Mouse (Mus musculus) stomach, postnatal 0 days (tissue): ENCODE measurements around the gene Gzmg. TPM values are rescaled to one million over a fixed set of nuclear protein-coding genes. Genes with fewer than 3 reads are reported as not detected.
"Not testable (repeated sequence)": the region's sequence is repeated elsewhere in the genome, so short reads cannot be mapped to it uniquely, and the experiment has no call there.

Source experiments
- ATAC-seq: fragments of 200-750 bp; cut with Nextera tagmentation; 2 replicates; pipeline ENCODE4 v1.8.0; 2017; ENCODE audit not compliant: low FRiP score, low TSS enrichment
- DNase-seq: peaks from one replicate; pipeline ENCODE4 v3.0.0-alpha.2; 2016; ENCODE audit warnings: low spot score
- H3K27ac ChIP-seq: fragments of 300-500 bp; sonication (generic); replicated peaks from 2 replicates; pipeline ENCODE4 v1.5.1; 2014; ENCODE audit warnings: mild to moderate bottlenecking, control low read depth
- H3K27me3 ChIP-seq: fragments of 300-500 bp; sonication (generic); 2 replicates; pipeline ENCODE4 v1.6.1; 2014; ENCODE audit warnings: low read length; ENCODE audit not compliant: control insufficient read depth, insufficient read depth
- H3K36me3 ChIP-seq: fragments of 300-500 bp; sonication (generic); 2 replicates; pipeline ENCODE4 v1.6.1; 2014; ENCODE audit warnings: low read length, mixed read lengths; ENCODE audit not compliant: control insufficient read depth, insufficient read depth
- H3K4me1 ChIP-seq: fragments of 300-500 bp; sonication (generic); replicated peaks from 2 replicates; pipeline ENCODE4 v1.6.1; 2014; ENCODE audit warnings: antibody characterized with exemption; ENCODE audit not compliant: control insufficient read depth, insufficient read depth
- H3K4me2 ChIP-seq: fragments of 300-500 bp; sonication (generic); replicated peaks from 2 replicates; pipeline ENCODE4 v1.6.1; 2014; ENCODE audit warnings: low read depth, mild to moderate bottlenecking, control low read depth, moderate library complexity
- H3K4me3 ChIP-seq: fragments of 300-500 bp; sonication (generic); 2 replicates; pipeline ENCODE4 v1.5.1; 2014; ENCODE audit warnings: low read depth, low read length, control low read depth
- H3K9ac ChIP-seq: fragments of 300-500 bp; sonication (generic); 2 replicates; pipeline ENCODE4 v1.6.1; 2014; ENCODE audit warnings: mild to moderate bottlenecking, low read length, control low read depth, mixed read lengths
- H3K9me3 ChIP-seq: fragments of 300-500 bp; sonication (generic); 2 replicates; pipeline ENCODE4 v1.6.1; 2016; ENCODE audit warnings: low read length; ENCODE audit not compliant: control insufficient read depth
- CTCF ChIP-seq: IDR thresholded peaks from 2 replicates; pipeline ENCODE4 v1.5.1; 2016; ENCODE audit warnings: antibody characterized with exemption, low read depth, mild to moderate bottlenecking, moderate library complexity
- EP300 ChIP-seq: optimal IDR thresholded peaks from 2 replicates; pipeline ENCODE3; 2016; ENCODE audit warnings: antibody characterized with exemption
- WGBS: fragments of 180-500 bp; shearing (Covaris S2); extraction: QIAGEN DNeasy Blood & Tissue Kit; methylation state at CpG from one replicate; pipeline ENCODE4 v1.1.7; 2014; 5-methylcytosine and 5-hydroxymethylcytosine counted together
- polyA plus RNA-seq: library from polyadenylated mRNA; unstranded; fragments of >200 nt; fragmentation: Nextera tagmentation; extraction: Ambion mirVana; gene quantifications from 2 replicates; pipeline ENCODE4 v1.2.1, GENCODE M21; 2015

Gene Gzmg
- not detected in 2 replicates for polyA plus RNA-seq

DNA sequence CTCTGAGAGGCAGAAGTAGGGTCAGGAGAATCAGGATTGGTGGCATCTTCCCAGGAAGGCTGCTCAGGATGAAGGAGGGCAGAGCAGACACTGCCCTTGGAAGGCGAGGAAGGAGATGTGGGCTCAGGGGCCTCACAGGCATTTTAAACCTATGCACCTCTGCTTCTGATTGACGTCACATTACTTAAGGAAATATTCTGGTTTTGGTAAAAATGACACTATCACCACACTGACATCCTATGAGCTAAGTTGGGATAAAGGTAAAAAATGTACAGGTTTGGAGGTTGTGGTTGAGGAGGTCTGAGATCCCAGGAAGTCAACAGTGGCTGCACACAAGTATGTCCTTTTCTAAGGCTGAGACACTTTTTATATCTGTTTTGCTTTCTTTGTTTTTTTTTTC lies at the start of gene Gzmg:
TSS of gene Gzmg (minus strand) at position 101 of the 400 bp plus-strand sequence.
- not testable (repeated sequence) for DNase-seq, ATAC-seq, H3K9ac ChIP-seq, H3K4me2 ChIP-seq, H3K4me3 ChIP-seq, H3K27me3 ChIP-seq, H3K4me1 ChIP-seq, H3K9me3 ChIP-seq, H3K27ac ChIP-seq, H3K36me3 ChIP-seq
- 75% methylated on average over 2 of the region's 2 CpGs for WGBS

DNA sequence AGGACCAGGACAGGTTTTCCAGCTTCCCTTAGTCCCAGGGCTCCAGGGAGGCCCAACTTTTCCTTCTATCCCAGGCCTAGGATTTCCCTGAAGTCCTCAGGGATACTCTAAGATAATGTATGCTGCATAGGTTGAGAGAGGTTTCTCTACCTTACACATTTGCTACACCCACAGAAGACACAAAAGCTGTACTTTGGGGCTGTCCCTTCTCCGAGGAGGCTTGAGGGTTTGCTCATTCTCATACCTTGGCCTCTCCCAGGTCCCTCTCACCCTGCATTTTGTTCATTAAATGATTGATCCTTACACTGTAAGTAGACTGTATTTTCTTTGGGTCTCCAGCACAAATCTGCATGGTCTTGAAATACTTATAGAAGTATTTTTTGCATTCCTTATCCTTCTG lies 46.2 kb upstream of the Gzmg start:
- no peak overlapping the region for H3K9ac ChIP-seq
- no peaks in the 10 kb centered on the region for H3K4me1 ChIP-seq
- TF ChIP-seq EP300 (no peak), CTCF (no peak)
- ATAC-seq (no peak), DNase-seq (no peak)
- no peak overlapping the region for H3K27ac ChIP-seq
- no peak overlapping the region for H3K4me3 ChIP-seq
- no peak overlapping the region for H3K4me2 ChIP-seq
- H3K9me3 ChIP-seq = no peaks in the 10 kb centered on the region
- H3K36me3 ChIP-seq = no peaks in the 10 kb centered on the region
- no peaks in the 10 kb centered on the region for H3K27me3 ChIP-seq
- 71% methylated on average over 1 of the region's 1 CpGs for WGBS

DNA sequence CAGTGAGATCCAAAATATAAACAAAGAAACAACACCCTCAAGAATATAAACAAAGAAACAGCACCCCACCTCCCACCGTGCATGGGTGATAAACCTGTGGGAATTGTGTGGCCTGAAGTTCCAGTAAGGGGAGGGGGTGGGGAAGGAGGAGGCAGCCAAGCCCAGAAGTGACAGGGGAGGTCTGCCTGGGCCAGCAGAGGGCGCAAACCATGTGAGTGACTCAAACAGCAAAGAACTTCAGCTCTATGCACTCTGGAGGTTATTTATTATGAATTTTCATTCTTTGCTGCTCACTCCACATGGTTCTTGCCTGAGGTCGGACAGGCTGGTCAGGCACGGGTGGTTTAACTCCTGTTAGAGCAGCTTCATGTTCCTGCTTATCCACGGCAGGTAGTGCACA lies 45.6 kb upstream of the Gzmg start:
- H3K9ac ChIP-seq, H3K9me3 ChIP-seq, H3K27ac ChIP-seq, H3K36me3 ChIP-seq, H3K4me3 ChIP-seq, H3K27me3 ChIP-seq, H3K4me1 ChIP-seq, H3K4me2 ChIP-seq, ATAC-seq: not testable (repeated sequence)
- DNase-seq = peak; percentile 75
- WGBS = 32% methylated on average over 5 of the region's 5 CpGs
- TF ChIP-seq CTCF = peak; percentile 73

- Histone ChIP-seq H3K4me1 (no peaks in the 10 kb centered on the region), H3K9me3 (no peaks in the 10 kb centered on the region), H3K4me3 (no peak overlapping the region), H3K9ac (no peak overlapping the region), H3K27me3 (no peaks in the 10 kb centered on the region), H3K36me3 (no peaks in the 10 kb centered on the region), H3K27ac (no peak overlapping the region), H3K4me2 (no peak overlapping the region)
- peak; percentile 95 for TF ChIP-seq CTCF
- TF ChIP-seq EP300 = no peak
- ATAC-seq = no peak
- 1% methylated on average over 2 of the region's 2 CpGs for WGBS
- peak; percentile 71 for DNase-seq
Measured at GRCm38 (mm10) chr14:56203975-56204374, 44.6 kb upstream of the Gzmg start.

- TF ChIP-seq EP300 = no peak
- TF ChIP-seq CTCF = peak; percentile 42; the same call in 1 of the 2 replicates
- Histone ChIP-seq H3K4me3 (no peak overlapping the region), H3K9me3 (no peaks in the 10 kb centered on the region), H3K4me2 (no peak overlapping the region), H3K9ac (no peak overlapping the region), H3K4me1 (no peaks in the 10 kb centered on the region), H3K27ac (no peak overlapping the region), H3K27me3 (no peaks in the 10 kb centered on the region), H3K36me3 (no peaks in the 10 kb centered on the region)
- no peak for ATAC-seq
- 52% methylated on average over 6 of the region's 6 CpGs for WGBS
- peak; percentile 16 for DNase-seq
Measured at GRCm38 (mm10) chr14:56186946-56187345, 27.6 kb upstream of the Gzmg start.

GRCm38 (mm10) chr14:56186521-56186920 lies 27.1 kb upstream of the Gzmg start:
- no peak overlapping the region for H3K4me3 ChIP-seq
- no peak overlapping the region for H3K9ac ChIP-seq
- no peak overlapping the region for H3K4me2 ChIP-seq
- H3K27ac ChIP-seq = no peak overlapping the region
- no peaks in the 10 kb centered on the region for H3K27me3 ChIP-seq
- no peaks in the 10 kb centered on the region for H3K9me3 ChIP-seq
- 64% methylated on average over 5 of the region's 5 CpGs for WGBS
- H3K36me3 ChIP-seq = no peaks in the 10 kb centered on the region
- 0 out of 2 replicates have a peak, but pooled peaks have one; percentile 32 for ATAC-seq
- peak; percentile 4 for DNase-seq
- TF ChIP-seq EP300 (no peak), CTCF (no peak)
- no peaks in the 10 kb centered on the region for H3K4me1 ChIP-seq
